Mouse (Mus musculus) cortical plate, adult 2 months (tissue): ENCODE measurements around the gene Tshr.

Experiments used
- CTCF ChIP-seq: fragments of 200-500 bp; IDR thresholded peaks from 2 replicates; pipeline ENCODE4 v1.5.1; 2011; ENCODE audit warnings: mild to moderate bottlenecking, control low read depth, low read length; ENCODE audit not compliant: insufficient read depth; ENCODE audit errors: extremely low read depth
- POLR2A ChIP-seq: fragments of 200-500 bp; IDR thresholded peaks from 2 replicates; pipeline ENCODE4 v1.6.1; 2011; ENCODE audit warnings: mild to moderate bottlenecking, low read length, control low read depth; ENCODE audit not compliant: insufficient read depth; ENCODE audit errors: extremely low read depth

DNA sequence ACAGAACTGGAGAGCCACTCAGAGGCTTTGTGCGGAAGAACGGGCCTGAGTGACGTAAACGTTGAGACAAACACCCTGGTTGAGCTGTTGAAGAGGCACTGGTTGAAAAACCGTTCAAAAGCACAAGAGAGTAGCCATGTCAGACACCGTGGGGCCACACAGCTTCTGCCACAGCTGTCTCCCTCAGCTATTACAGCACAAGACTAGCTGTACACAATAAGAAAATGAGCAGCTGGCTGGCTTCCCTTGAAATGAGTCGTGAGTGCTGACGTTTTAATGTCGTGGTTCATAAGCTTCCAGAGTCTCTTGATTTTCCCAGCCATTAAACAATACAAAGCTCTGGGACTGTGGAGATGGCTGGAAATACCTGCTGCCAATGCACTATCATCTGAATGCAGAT is 165.1 kb downstream of the Tshr start:
- TF ChIP-seq POLR2A (no peak), CTCF (no peak)
